Mouse (Mus musculus) midbrain, embryonic 13.5 days (tissue): ENCODE data around the gene Kcnj2. TPM values are rescaled to one million over a fixed set of nuclear protein-coding genes. Genes with fewer than 3 reads are reported as not detected.

Experiments used
- ATAC-seq: fragments of 200-750 bp; cut with Nextera tagmentation; 2 replicates; pipeline ENCODE4 v1.8.0; 2017; ENCODE audit warnings: mild to moderate bottlenecking, moderate TSS enrichment, moderate library complexity
- H3K27ac ChIP-seq: fragments of 300-500 bp; sonication (generic); 2 replicates; pipeline ENCODE4 v1.5.1; 2015; ENCODE audit warnings: inconsistent platforms, mild to moderate bottlenecking, moderate library complexity
- H3K27me3 ChIP-seq: fragments of 300-500 bp; sonication (generic); 2 replicates; pipeline ENCODE4 v1.6.1; 2015; ENCODE audit warnings: mild to moderate bottlenecking, inconsistent platforms
- H3K36me3 ChIP-seq: fragments of 300-500 bp; sonication (generic); 2 replicates; pipeline ENCODE4 v1.6.1; 2015; ENCODE audit warnings: mild to moderate bottlenecking, inconsistent platforms
- H3K4me1 ChIP-seq: fragments of 300-500 bp; sonication (generic); replicated peaks from 2 replicates; pipeline ENCODE4 v1.6.1; 2015; ENCODE audit warnings: inconsistent platforms
- H3K4me2 ChIP-seq: fragments of 300-500 bp; sonication (generic); replicated peaks from 2 replicates; pipeline ENCODE4 v1.6.1; 2015; ENCODE audit warnings: moderate library complexity, mild to moderate bottlenecking, inconsistent platforms
- H3K4me3 ChIP-seq: fragments of 300-500 bp; sonication (generic); replicated peaks from 2 replicates; pipeline ENCODE4 v1.5.1; 2015; ENCODE audit warnings: mild to moderate bottlenecking, inconsistent platforms
- H3K9ac ChIP-seq: fragments of 300-500 bp; sonication (generic); replicated peaks from 2 replicates; pipeline ENCODE4 v1.6.1; 2015; ENCODE audit warnings: mild to moderate bottlenecking, inconsistent platforms
- H3K9me3 ChIP-seq: fragments of 300-500 bp; sonication (generic); 2 replicates; pipeline ENCODE4 v1.6.1; 2016; ENCODE audit warnings: mild to moderate bottlenecking, inconsistent platforms
- WGBS: fragments of 180-500 bp; shearing (Covaris S2); methylation state at CpG from one replicate; pipeline ENCODE4 v1.1.7; 2015; 5-methylcytosine and 5-hydroxymethylcytosine counted together
- polyA plus RNA-seq: library from polyadenylated mRNA; unstranded; fragments of >200 nt; fragmentation: Nextera tagmentation; extraction: Ambion mirVana; gene quantifications from 2 replicates; pipeline ENCODE4 v1.2.1, GENCODE M21; 2015

Gene Kcnj2
- polyA plus RNA-seq, result 1.3 TPM in 2 replicates

DNA sequence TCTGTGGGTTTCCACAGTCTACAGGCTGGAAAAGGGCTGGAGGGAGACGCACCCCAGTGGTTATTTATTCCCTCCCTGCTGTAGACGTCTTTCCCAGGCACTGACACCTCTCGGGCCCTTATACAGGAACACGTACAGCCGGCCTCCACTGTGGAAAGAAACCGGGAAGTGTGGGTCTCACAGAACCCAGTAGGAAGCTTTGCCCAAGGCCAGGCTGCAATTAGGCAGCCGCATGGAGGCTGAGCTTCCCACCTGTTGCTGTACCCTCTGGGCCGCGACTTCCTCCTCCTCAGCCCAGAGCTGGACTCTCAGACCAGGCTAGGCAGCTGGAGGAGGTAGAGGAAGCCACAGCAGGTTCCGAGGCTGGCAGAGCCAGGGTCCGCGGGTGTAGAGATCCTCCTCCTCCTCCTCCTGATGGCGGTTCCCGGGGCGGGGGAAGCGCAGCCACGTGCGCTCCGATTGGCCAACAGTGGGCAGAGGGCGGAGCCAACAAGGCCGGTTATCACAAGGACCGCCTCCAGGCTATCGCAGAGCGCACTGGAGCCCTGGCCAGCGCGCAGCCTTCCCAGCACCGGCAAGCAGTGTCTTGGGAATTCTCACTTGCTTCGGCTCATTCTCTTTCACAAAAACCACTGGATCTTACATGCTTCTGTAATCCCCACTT lies at the start of gene Kcnj2:
Kcnj2 (plus strand) TSS at position 530 of the 664 bp plus-strand sequence.
- Histone ChIP-seq H3K9me3 (no peaks in the 10 kb centered on the region), H3K27ac (peak within 1 kb of the TSS; percentile 56), H3K9ac (peak within 1 kb of the TSS; percentile 68), H3K4me3 (peak within 1 kb of the TSS; percentile 67), H3K27me3 (peaks cover 22% of the 10 kb centered on the region), H3K36me3 (no peaks in the 10 kb centered on the region), H3K4me2 (peak within 1 kb of the TSS; percentile 95), H3K4me1 (peaks cover 32% of the 10 kb centered on the region)
- peak; percentile 99 for ATAC-seq
- under 1% methylated on average over 27 of the region's 28 CpGs for WGBS

DNA sequence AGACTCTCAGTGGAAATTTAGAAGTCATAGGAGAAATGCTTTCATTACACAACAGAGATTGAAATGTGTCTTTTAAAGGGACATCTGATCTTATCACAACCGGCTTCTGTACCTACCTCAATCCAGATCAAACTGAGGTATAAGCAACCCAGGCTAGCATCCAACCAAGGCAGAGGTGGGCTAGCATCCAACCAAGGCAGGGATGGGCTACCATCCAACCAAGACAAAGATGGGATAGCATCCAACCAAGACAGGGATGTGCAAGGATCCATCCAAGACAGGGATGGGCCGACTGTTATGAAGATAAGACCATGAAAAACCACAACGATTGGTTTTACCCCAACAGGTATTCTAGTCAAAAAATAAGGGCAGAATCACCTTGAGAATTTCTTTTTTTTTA lies 49.8 kb upstream of the Kcnj2 start:
- no peaks in the 10 kb centered on the region for H3K9me3 ChIP-seq
- ATAC-seq, result no peak
- H3K4me1 ChIP-seq, result no peaks in the 10 kb centered on the region
- no peaks in the 10 kb centered on the region for H3K36me3 ChIP-seq
- WGBS, result 92% methylated on average over 3 of the region's 3 CpGs
- H3K9ac ChIP-seq, result no peak overlapping the region
- H3K4me3 ChIP-seq, result no peak overlapping the region
- no peak overlapping the region for H3K4me2 ChIP-seq
- no peaks in the 10 kb centered on the region for H3K27me3 ChIP-seq
- H3K27ac ChIP-seq, result no peak overlapping the region

- H3K27me3 ChIP-seq, result no peaks in the 10 kb centered on the region
- H3K36me3 ChIP-seq, result no peaks in the 10 kb centered on the region
- H3K4me3 ChIP-seq, result no peak overlapping the region
- H3K27ac ChIP-seq, result no peak overlapping the region
- no peak for ATAC-seq
- no peak overlapping the region for H3K4me2 ChIP-seq
- peaks cover 7% of the 10 kb centered on the region; the same call in 1 of the 2 replicates for H3K4me1 ChIP-seq
- H3K9me3 ChIP-seq, result no peaks in the 10 kb centered on the region
- no peak overlapping the region for H3K9ac ChIP-seq
- whole genome bisulfite sequencing, result 44% methylated on average over 2 of the region's 2 CpGs
Measured at GRCm38 (mm10) chr11:111020211-111020610, 45.8 kb upstream of the Kcnj2 start.

GRCm38 (mm10) chr11:111022681-111023281 lies 43.2 kb upstream of the Kcnj2 start:
- Histone ChIP-seq H3K9me3 (no peaks in the 10 kb centered on the region), H3K36me3 (no peaks in the 10 kb centered on the region), H3K4me2 (no peak overlapping the region), H3K27ac (no peak overlapping the region), H3K27me3 (no peaks in the 10 kb centered on the region), H3K4me1 (peaks cover 7% of the 10 kb centered on the region; the same call in 1 of the 2 replicates), H3K4me3 (no peak overlapping the region), H3K9ac (no peak overlapping the region)
- no peak for ATAC-seq
- 41% methylated on average over 8 of the region's 8 CpGs for WGBS

GRCm38 (mm10) chr11:111042175-111042574 lies 23.8 kb upstream of the Kcnj2 start:
- Histone ChIP-seq H3K9ac (no peak overlapping the region), H3K4me2 (no peak overlapping the region), H3K4me1 (no peaks in the 10 kb centered on the region), H3K36me3 (no peaks in the 10 kb centered on the region), H3K27ac (no peak overlapping the region), H3K27me3 (no peaks in the 10 kb centered on the region), H3K9me3 (no peaks in the 10 kb centered on the region), H3K4me3 (no peak overlapping the region)
- WGBS, result 51% methylated on average over 5 of the region's 5 CpGs
- ATAC-seq, result no peak

DNA sequence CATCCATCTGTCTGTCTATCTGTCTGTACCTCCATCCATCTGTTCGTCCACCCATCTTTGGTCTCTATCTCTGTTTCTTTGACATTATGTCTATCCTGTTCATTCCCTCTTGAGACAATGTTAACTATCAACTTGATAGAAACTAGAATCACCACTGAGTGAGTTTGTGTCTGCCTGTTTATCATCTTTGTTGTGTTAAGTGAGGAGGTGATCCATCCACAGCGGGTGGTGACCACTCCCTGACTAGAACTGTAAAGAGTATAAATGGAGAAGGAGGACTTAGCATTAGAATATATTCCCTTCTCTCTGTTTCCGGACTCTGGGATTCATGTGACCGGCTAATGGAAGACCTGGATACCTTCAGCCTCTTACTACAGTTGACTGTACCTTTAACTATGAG lies 22.7 kb upstream of the Kcnj2 start:
- 89% methylated on average over 4 of the region's 4 CpGs for WGBS
- Histone ChIP-seq H3K4me2 (no peak overlapping the region), H3K27ac (no peak overlapping the region), H3K27me3 (no peaks in the 10 kb centered on the region), H3K9ac (no peak overlapping the region), H3K9me3 (no peaks in the 10 kb centered on the region), H3K36me3 (no peaks in the 10 kb centered on the region), H3K4me1 (no peaks in the 10 kb centered on the region), H3K4me3 (no peak overlapping the region)
- ATAC-seq, result no peak

- Histone ChIP-seq H3K4me1 (no peaks in the 10 kb centered on the region), H3K36me3 (no peaks in the 10 kb centered on the region), H3K27me3 (no peaks in the 10 kb centered on the region), H3K9ac (no peak overlapping the region), H3K27ac (no peak overlapping the region), H3K4me3 (no peak overlapping the region), H3K9me3 (no peaks in the 10 kb centered on the region), H3K4me2 (no peak overlapping the region)
- WGBS, result 92% methylated on average over 3 of the region's 3 CpGs
- ATAC-seq, result no peak
Measured at GRCm38 (mm10) chr11:111054252-111054651, 11.7 kb upstream of the Kcnj2 start.

DNA sequence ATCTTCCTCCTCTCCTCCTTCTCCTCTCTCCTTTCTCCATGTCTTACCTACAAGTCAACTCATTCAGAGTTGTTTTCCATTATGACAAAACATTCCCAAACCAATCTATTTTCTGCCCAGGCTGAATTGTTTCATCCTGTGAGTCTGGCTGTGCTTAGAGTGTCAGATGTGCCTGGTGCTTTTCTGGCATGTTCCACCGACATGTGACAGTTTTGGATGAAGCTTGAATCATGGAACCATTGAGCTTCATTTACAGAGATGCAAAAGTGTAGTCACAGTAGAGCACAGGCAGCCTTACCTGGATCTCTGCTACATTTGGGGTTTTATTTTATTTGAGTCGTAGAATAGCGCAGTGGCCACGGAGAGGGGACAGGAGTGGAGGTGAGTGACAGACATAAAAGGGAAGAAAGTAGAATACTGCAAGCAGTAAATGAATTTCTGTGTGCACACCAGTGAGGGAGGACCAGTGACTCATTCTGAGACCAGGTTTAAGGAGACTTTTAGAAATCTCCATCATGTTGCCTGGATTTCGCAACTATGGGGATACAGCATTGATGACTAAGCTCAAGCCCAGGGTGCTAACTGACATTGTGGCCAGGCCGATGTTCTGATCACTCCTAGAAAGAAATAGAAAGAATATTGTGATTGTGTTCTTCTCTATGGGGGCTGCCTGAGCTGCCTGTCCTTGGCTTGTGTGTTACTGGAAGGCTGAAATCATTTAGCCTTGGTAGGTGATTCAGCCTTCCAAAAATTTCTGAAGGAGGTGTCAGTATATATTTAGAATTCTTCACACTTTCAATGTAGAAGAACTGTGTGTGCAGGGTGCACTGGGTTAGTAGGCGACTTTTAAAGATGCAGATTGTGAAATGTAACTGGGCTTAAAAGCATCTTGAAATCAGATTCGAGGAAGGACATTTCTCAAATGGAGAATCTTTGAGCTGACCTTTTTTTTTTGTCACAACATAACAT lies 10.8 kb upstream of the Kcnj2 start:
- 91% methylated on average over 8 of the region's 8 CpGs for WGBS
- H3K27ac ChIP-seq, result no peak overlapping the region
- no peak overlapping the region for H3K4me2 ChIP-seq

DNA sequence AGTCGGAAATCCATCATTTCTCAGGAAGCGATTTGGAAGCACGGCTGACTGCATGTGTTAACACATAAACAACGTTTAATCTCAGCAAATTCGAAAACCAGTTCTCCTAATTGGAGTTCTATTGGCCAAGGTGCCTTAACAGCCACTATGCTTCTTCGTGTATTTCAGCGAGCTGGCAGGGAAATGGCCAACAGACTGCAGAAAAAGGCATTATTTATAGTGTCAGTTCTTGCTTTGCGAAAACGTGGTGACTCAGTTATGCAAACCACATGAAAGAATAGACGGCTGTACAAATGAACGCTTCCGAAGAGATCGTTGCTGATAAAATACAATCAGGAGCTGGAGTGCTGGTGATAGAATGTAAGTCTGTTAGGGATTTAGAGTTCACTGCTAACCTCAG lies 9.9 kb upstream of the Kcnj2 start:
- Histone ChIP-seq H3K36me3 (no peaks in the 10 kb centered on the region), H3K9ac (no peak overlapping the region), H3K4me1 (0 out of 2 replicates have a peak, but pooled peaks cover 5% of the 10 kb centered on the region), H3K9me3 (no peaks in the 10 kb centered on the region), H3K4me2 (no peak overlapping the region), H3K4me3 (no peak overlapping the region), H3K27ac (no peak overlapping the region), H3K27me3 (no peaks in the 10 kb centered on the region)
- WGBS, result 84% methylated on average over 13 of the region's 13 CpGs
- ATAC-seq, result no peak

More for the DNA sequence above, 10.8 kb upstream of the Kcnj2 start:
- Histone ChIP-seq H3K4me1 (0 out of 2 replicates have a peak, but pooled peaks cover 1% of the 10 kb centered on the region), H3K9ac (no peak overlapping the region), H3K9me3 (no peaks in the 10 kb centered on the region), H3K4me3 (no peak overlapping the region), H3K27me3 (no peaks in the 10 kb centered on the region), H3K36me3 (no peaks in the 10 kb centered on the region)
- ATAC-seq, result no peak

GRCm38 (mm10) chr11:111057435-111057834 lies 8.5 kb upstream of the Kcnj2 start:
- Histone ChIP-seq H3K4me3 (no peak overlapping the region), H3K4me1 (0 out of 2 replicates have a peak, but pooled peaks cover 5% of the 10 kb centered on the region), H3K9me3 (no peaks in the 10 kb centered on the region), H3K36me3 (no peaks in the 10 kb centered on the region), H3K4me2 (no peak overlapping the region), H3K27ac (no peak overlapping the region), H3K9ac (no peak overlapping the region), H3K27me3 (no peaks in the 10 kb centered on the region)
- WGBS, result 97% methylated on average over 4 of the region's 4 CpGs
- ATAC-seq, result 0 out of 2 replicates have a peak, but pooled peaks have one; percentile 34

DNA sequence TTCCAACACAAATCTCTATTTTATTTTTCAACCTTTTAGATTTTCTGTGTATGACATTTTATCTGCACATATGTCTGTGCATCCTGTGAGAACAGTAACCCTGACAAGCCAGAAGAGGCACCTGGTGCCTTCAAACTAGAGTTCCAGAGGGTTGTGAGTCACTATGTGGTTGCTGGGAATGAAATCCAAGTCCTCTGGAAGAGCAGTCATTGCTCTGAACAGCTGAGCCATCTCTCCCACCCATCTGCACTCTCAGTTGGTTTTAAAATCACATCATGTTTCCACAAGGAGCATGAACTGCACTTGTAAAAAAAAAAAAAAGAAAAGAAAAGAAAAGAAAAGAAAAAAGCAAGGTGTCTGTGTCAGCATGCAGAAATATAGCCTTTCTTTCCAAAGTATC lies 6.5 kb upstream of the Kcnj2 start:
- no peak overlapping the region for H3K4me3 ChIP-seq
- no peak for ATAC-seq
- no peaks in the 10 kb centered on the region for H3K9me3 ChIP-seq
- no peak overlapping the region for H3K9ac ChIP-seq
- peaks cover 10% of the 10 kb centered on the region; the same call in 1 of the 2 replicates for H3K4me1 ChIP-seq
- no peak overlapping the region for H3K4me2 ChIP-seq
- H3K27ac ChIP-seq, result no peak overlapping the region
- no peaks in the 10 kb centered on the region for H3K27me3 ChIP-seq
- H3K36me3 ChIP-seq, result no peaks in the 10 kb centered on the region

DNA sequence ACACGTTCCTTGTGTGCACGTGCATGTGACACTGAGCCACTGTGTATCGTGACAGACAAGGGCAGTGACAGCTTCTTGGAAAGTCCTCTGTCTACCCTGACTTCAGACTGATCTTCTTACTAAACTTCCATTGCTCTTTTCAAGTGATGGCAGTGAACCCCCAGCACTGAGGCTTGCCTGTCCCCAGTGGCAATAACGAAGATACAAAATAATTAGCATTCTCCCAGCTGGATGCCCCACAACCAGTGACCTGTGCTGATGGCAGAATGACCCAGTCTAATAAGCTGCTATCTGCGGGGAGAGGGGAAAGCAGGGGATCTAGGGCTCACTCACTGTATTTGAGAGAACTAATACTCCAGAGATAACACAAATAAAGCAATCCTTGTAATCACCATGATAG lies 5.7 kb upstream of the Kcnj2 start:
- Histone ChIP-seq H3K4me1 (peaks cover 18% of the 10 kb centered on the region), H3K27ac (no peak overlapping the region), H3K9me3 (no peaks in the 10 kb centered on the region), H3K9ac (no peak overlapping the region), H3K4me2 (no peak overlapping the region), H3K36me3 (no peaks in the 10 kb centered on the region), H3K27me3 (no peaks in the 10 kb centered on the region), H3K4me3 (no peak overlapping the region)
- 31% methylated on average over 5 of the region's 5 CpGs for WGBS
- ATAC-seq, result no peak
